Mouse (Mus musculus): ENCODE results near the gene Gm12216.
"Not testable (repeated sequence)": the region's sequence is repeated elsewhere in the genome, so short reads cannot be mapped to it uniquely, and the experiment has no call there.

Gene Gm12216

GRCm38 (mm10) chr11:53858761-53859580 is at the start of gene Gm12216:
Gene Gm12216, minus strand, starts transcription at chr11:53859256.
- DNase-seq (ENCODE audit: low read depth, low spot score): not testable (repeated sequence)

DNA sequence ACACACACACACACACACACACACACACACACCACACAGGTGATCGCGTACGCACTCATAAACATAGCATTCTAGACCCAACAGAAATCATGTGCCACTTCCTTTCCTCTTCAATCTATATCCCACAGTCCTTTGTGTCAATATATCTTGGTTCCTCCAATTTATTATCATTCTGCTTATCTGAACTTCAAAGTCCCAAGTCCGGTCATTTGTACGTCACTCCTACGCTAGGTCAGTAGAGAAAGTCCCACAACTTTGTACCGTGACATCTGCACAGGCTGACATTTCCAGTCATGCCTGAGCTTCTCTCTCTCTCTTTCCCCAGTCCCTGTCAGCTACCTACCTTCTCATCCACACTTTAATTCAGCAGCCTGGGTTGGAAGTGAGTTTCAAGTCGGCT is 49.6 kb upstream of the Gm12216 start:
- DNase-seq (ENCODE audit: low read depth, low spot score): no peak

GRCm38 (mm10) chr11:53904534-53904925 is 45.5 kb upstream of the Gm12216 start:
- DNase-seq (ENCODE audit: low read depth, low spot score): no peak

- no peak for DNase-seq (ENCODE audit: low read depth, low spot score)
These were observed 44.9 kb upstream of the Gm12216 start for GRCm38 (mm10) chr11:53903781-53904533.

DNA sequence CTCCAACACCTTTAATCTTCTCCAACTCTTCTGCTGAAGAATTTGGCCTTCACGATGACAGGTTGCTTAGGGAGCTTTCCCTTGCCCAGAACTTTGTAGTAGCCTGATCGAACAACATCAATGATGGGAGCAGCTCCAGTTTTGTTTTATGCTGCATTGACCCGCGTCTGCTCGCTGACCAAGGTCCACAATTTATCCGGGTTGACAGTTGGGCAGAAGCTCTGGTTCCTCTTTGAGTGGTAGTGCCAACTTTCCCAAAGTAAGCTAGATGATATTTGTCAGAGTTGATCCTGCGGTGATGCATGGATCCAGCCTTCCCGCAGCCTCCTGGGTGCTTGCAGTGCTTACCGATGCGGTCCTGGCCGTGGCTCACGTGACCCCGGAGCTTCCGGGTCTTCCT is 43.7 kb upstream of the Gm12216 start:
- no peak for DNase-seq (ENCODE audit: low read depth, low spot score)

DNA sequence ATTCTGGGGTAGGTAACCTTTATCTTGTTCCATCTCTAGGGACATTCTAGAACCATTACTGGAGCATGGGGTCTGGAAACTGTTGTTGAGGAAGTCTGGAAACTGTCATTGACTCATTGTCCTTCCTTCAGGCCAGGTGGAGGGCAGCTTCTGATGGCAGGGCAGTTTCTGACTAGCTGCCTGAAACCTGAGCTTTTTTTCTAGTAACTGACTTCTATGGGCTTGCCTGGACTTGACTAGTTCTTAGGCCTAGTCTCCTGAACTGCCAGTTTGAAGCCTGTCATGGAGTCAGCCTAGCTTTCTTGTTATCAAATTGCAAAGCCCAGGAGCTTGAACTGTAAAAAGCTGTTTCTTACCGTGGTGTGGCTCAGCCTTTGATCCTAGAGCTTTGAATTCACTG is 41.9 kb upstream of the Gm12216 start:
- no peak for DNase-seq (ENCODE audit: low read depth, low spot score)

- no peak for DNase-seq (ENCODE audit: low read depth, low spot score)
These were observed 40.9 kb upstream of the Gm12216 start for GRCm38 (mm10) chr11:53899981-53900380.

- DNase-seq (ENCODE audit: low read depth, low spot score): no peak
These were observed 39.9 kb upstream of the Gm12216 start for GRCm38 (mm10) chr11:53899004-53899403.

DNA sequence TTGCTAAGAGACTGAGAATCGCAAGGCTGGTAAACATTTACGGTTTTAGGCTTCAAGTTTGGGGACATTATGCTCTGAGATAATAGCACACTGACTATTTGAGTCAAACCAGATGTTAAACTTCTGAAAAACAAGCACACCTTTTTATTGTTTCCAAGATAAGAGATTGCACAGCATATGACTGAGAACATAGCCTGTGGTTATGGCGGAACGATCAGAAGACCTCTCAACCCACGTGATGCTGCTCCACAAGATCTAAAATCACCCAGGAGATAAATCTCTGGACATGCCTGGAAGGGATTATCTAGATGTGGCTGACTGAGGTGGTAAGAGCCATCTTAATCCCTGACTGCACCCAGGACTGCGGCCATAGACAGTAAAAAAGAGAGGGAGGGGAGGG is 37.9 kb upstream of the Gm12216 start:
- DNase-seq (ENCODE audit: low read depth, low spot score): no peak

GRCm38 (mm10) chr11:53893451-53893850 is 34.4 kb upstream of the Gm12216 start:
- DNase-seq (ENCODE audit: low read depth, low spot score): no peak

DNA sequence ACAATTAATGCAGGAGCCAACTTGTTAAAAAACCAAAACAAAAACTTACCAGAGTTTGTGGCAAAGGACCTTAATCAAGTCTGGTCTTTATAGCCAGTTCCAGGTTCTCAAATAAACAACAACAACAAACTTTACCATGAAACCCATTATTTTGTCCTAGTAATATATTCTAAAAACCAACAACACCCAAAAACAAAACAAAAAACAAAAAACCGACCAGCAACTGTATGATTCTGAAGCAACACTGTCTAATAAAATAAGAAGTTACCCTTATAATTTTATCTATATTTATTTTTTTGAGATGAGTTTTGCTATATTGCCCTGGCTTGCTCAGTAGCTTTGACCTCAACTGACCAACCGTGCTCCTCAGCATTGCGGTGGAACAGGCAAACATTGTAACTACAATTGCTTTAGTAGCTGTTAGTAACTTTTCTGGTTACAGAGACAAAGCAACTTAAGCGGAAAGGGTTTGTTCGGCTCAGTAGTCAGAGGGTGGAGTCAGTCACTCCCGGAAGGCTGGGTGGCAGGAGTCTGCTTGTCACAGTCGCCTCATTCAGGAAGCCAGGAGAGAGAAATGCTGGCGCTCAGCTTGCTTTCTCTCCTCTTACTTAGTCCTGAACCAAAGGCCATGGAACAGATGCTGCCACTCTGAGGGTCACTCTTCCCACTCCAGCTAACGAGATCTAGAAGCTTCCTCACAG is 33.8 kb upstream of the Gm12216 start:
- DNase-seq (ENCODE audit: low read depth, low spot score): no peak

GRCm38 (mm10) chr11:53891505-53892451 is 32.7 kb upstream of the Gm12216 start, which contains the start of gene Slc22a5:
Gene Slc22a5, minus strand, starts transcription at chr11:53891660.
- DNase-seq (ENCODE audit: low read depth, low spot score): peak; percentile 99

GRCm38 (mm10) chr11:53890906-53891504 is 31.9 kb upstream of the Gm12216 start:
- no peak for DNase-seq (ENCODE audit: low read depth, low spot score)

DNA sequence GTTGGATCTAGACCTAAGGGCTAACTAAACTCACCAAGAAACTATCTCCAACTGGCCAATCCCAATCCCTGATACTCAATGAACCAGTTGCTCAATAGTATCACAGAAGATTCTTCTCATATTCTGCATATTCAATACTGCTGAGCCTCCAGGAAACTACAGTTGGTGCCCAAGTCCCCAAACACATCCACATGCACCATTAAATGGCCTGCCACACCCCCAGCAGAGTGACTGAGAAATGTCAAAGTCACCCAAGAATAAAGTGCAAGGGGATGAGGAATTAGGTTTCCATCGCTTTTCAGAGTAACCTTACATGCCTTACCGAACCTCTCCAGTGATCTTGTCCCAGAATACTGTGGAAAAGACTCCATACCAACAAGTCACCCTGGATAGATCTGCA is 31.2 kb upstream of the Gm12216 start:
- DNase-seq (ENCODE audit: low read depth, low spot score): no peak

GRCm38 (mm10) chr11:53889091-53889645 is 30.1 kb upstream of the Gm12216 start:
- no peak for DNase-seq (ENCODE audit: low read depth, low spot score)

GRCm38 (mm10) chr11:53888242-53888641 is 29.2 kb upstream of the Gm12216 start:
- no peak for DNase-seq (ENCODE audit: low read depth, low spot score)

DNA sequence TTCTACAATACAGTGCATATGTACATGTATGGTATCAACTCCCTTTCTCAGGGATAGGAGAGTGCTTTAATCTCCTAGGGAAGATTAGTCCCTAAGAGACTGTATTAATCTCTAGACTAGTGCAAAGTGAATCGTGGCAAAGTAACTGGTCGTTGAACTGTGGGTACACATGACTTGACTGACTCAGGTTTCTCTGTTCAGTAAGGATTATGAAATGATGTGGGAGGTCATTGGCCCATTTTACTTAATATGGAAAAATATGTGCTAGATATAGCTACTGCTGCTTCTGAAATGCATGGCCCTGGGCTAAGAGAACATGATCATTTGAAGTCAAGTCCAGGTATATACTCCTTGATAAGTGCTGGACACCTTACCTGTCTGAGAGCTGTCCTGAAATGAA is 24.2 kb upstream of the Gm12216 start:
- no peak for DNase-seq (ENCODE audit: low read depth, low spot score)

- DNase-seq (ENCODE audit: low read depth, low spot score): not testable (repeated sequence)
These were observed 19.0 kb upstream of the Gm12216 start for GRCm38 (mm10) chr11:53878096-53878495.

DNA sequence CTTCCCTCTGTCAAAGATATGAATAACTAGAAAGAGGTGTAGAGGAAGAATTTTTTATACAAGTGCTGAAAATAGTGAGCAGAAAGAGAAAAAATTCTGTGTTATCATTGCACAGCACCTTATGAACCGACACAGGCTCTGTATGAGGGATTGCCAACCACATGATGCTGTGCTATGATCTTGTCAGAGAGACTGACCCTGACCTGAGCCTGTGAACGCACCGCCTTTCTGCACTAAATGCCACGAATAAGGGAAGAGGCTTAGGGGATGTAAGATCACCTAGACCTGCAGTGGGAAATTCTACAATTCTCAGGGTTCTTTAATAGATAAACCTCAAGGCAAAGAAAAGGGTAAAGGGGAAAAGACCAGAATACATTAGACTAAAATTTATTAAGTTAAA is 17.4 kb upstream of the Gm12216 start:
- DNase-seq (ENCODE audit: low read depth, low spot score): no peak

GRCm38 (mm10) chr11:53874706-53875105 is 15.7 kb upstream of the Gm12216 start:
- no peak for DNase-seq (ENCODE audit: low read depth, low spot score)

Data from WW6 (cell line).